Mouse (Mus musculus) limb, embryonic 12.5 days (tissue): ENCODE data around the gene Gm3880. TPM values are rescaled to one million over a fixed set of nuclear protein-coding genes. Genes with fewer than 3 reads are reported as not detected.

Source experiments
- polyA plus RNA-seq: library from polyadenylated mRNA; unstranded; fragments of >200 nt; fragmentation: Nextera tagmentation; extraction: Ambion mirVana; gene quantifications from 2 replicates; pipeline ENCODE4 v1.2.1, GENCODE M21; 2016

Gm3880 gene
- polyA plus RNA-seq, 1 experiment from 2014 or later = not detected

Other genes starting within 250 kb of the Gm3880 start
- gene Hdac8, start 181.6 kb downstream of the Gm3880 start, polyA plus RNA-seq = 13.9 and 14.6 TPM in 2 replicates
- 17.2 and 17.7 TPM in 2 replicates for gene Phka1, start 42.7 kb downstream of the Gm3880 start, polyA plus RNA-seq
- gene Gm9112, start 20.7 kb upstream of the Gm3880 start, polyA plus RNA-seq = not detected in 2 replicates
- gene Dmrtc1b, start 20.9 kb upstream of the Gm3880 start, polyA plus RNA-seq = not detected in 2 replicates
- not detected in 2 replicates for gene Dmrtc1c1, start 116.0 kb upstream of the Gm3880 start, polyA plus RNA-seq
- not detected in 2 replicates for gene Dmrtc1c2, start 167.6 kb upstream of the Gm3880 start, polyA plus RNA-seq
- not detected in 2 replicates for gene 1700031F05Rik, start 181.0 kb upstream of the Gm3880 start, polyA plus RNA-seq
- gene Dmrtc1a, start 221.7 kb upstream of the Gm3880 start, polyA plus RNA-seq = 0.86 and 1.1 TPM in 2 replicates
- not detected in 2 replicates for gene 1700011M02Rik, start 221.9 kb upstream of the Gm3880 start, polyA plus RNA-seq
- not detected in 2 replicates for gene 1700018G05Rik, start 241.4 kb upstream of the Gm3880 start, polyA plus RNA-seq